Mouse (Mus musculus) right cerebral cortex, postnatal 10 days (tissue): ENCODE data around the gene Tmem218.

Source experiments
- DNase-seq, 2 experiments: peaks; one replicate each; pipeline ENCODE4 v3.0.0; 2021; ENCODE audit warnings: low spot score in 2 of 2

Gene Tmem218

DNA sequence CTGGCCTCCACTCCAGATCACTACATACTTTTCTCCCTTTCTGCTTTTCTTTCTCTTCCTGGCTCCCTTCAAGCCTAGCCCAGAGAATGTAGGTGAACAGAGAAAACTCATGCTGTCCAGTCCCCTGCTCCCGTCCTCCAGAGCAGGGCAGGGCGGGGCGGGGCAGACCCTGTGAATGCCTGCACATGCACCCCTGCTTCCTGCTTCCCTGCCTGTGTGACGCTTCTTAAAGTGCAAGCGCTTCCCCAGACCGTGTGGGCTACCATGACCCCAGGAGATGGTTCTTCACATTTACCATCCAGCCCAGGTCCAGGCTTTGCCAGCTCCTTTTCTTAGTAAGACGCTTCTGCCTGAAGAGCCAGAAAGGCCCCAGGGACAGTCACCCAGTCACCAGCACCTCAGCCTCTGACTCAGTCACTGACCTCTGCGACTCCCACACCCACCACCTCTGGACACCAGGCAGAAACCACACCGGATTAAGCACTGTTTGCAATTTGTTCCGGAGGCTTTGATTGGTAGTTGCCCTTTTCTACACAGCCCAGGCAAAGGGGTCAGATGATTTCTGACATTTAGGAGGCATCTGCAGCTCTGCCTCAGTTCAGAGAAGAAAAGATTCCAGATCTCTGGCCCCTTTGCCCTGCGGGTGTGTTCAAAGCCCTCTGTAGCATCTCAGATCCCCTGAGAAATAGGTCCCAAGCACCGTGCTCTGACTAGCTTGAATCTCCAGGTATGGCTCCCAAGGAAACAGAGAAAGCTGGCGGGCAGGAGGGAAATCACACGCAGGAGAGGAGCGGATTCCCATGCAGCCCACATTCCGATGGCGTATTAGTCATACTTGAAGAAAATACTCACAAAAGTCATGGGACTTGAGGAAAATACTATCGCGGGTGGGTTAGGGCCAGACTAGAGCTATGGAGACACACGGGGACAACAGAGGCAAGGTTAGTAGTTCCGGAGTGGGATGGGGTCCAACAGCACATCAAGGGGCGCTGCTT, 24.5 kb downstream of the Tmem218 start:
- no peak for DNase-seq

DNA sequence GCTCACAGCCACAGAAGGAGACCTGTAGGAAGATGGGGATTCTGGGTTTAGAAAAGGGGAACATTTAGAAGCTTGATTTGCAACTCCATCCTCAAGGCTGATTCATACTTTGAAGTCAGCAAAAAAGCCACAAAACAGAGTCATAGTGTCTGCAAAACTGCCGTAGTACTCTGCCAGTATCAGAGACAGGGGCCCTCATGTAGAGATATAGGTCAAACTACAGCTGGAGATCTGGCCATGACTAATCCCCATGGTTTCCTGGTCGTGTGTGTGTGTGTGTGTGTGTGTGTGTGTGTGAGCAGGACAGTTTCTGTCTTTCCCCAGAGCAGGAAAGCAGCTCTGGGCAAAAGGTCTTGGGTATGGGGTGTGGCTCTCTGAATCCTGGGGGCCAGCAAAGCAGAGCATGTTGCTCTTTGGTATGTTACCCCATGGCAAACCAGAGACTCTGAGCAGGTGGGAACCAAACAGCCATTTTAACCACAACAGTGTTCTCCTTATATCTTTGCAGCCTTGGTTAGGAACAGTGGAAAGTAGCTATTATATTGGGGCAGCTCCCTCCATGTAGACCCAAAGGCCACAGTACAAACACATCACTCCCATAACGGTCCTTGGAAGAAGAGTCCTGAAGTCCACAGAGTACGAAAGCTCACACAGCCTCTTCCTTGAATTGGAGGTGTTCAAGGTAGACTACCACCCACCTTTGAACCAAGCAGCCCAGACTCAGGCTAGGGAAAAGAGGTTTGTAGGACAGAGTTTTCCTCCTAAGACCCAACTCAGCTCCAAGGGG, 28.1 kb downstream of the Tmem218 start:
- DNase-seq: no peak

DNA sequence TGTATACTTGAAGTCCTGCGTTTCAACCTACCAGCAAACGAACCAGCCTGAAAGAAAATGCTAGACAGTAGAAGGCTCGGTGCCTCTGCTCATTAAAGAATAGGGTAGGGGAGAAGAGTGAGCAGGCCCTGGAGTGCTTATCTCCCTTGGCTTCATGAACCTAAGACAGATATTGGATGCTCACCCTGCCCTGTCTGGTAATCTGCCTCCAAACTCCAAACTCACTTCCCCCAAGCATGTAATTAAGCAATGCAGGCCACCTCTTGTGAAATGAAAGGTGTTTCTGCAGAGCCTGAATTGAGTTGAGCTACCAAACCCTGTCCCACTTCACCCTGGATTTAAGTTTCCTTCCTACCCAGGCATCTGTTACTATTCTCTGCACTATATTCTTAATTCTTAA, 34.7 kb downstream of the Tmem218 start:
- no peak for DNase-seq

DNA sequence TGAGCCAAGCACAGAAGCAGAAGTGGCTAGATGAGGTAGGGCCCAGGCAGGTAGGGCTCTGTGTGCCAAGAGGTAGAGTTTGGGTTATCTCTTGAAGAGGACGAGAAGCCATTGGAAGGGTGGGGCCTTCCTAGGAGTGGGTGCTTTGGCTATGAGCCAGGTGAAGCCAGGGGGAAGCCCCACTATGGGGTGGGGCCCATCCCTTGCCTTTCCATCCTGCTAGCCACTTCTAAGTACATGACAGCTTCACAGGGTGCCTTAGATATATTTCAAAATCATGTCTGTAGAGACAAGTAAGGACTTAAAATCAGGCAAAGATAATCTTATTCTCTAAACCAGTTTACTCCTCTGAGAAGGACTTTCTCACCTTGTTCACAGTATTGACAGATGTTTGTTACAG, 36.6 kb downstream of the Tmem218 start:
- DNase-seq: peak in 1 of 2 experiments; percentile 21

DNA sequence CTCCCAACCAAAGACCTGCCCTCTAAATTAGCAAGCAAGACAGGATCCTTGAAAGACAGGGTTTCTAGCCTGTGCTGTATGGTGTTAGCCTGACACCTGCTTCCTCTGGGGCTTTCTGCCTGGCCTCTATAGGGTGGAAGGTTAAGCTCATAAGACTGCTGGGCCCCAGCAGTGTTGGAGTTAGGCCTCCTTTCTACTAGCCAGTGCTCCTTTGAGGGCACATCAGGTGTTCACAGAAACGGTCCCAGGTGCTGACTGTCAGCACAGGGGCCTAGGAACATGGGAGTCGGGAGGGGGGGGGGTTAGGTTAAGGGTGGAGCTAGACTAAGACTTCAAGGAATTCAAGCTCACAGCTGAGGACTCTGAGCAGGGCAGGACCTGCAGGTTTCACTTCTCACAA, 37.4 kb downstream of the Tmem218 start:
- no peak for DNase-seq

DNA sequence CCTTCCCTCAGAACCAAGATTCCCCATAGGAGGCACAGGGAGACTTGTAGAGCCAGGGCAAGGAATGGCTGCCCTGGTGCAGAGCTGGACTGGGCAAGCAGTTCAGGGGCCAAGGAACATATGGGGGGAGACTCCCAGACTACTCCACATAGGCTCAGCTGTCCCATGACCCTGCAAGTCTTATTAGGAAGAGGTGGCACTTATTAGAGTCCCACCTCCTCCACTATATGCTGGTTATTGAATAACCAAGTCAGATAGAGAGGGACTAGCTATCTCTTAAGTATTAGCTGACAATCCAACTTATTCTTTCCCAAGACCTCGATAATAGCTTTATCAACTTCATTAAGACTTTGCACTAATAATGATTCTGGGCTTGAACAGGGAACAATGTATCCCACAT, 37.8 kb downstream of the Tmem218 start:
- peak in 1 of 2 experiments; percentile 12 for DNase-seq

DNA sequence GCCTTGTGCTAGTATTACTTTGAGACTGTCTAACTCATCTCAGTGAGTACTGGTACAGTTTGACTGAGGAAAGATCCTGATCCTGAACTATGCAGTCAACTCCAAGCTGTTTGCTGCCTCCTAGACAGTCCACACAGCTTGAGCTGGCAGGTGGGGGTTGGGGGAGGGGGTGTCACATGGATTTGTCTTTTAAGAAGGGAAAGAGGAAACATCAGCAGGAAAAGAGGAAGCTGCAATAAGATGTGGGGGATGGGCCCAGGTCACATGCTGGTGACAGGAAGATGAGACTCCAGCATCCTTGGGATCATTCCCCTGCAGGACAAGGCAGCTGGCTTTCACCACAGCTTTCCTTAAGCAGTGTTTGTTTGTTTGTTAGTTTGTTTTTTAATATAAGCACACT, 39.4 kb downstream of the Tmem218 start:
- peak; percentile 70 to 73 for DNase-seq

DNA sequence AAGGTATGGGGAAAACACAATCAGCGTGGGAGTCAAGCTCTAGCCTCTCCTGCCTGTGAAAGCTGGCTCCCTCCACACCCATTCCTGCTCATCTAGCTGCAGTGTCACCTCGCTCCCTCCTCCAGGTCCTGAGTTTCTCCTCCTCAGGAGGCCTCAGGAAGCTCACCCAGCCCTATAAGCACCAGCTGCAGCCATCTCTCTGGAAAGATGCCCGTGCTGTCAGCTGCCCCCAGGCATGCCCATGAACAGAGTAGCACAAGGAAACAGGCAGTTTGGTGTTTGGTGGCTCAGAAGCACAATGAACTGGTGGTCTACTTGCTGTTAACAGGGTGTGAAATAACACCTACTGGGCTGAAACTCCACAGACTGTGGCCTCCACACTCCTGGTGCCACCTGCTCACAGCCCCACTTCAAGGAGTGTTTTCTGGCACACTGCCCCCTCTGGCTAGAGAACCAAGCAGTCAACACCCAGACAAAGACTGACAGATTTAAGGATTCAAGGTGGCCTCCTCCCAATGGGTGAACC, 40.4 kb downstream of the Tmem218 start:
- DNase-seq: no peak

DNA sequence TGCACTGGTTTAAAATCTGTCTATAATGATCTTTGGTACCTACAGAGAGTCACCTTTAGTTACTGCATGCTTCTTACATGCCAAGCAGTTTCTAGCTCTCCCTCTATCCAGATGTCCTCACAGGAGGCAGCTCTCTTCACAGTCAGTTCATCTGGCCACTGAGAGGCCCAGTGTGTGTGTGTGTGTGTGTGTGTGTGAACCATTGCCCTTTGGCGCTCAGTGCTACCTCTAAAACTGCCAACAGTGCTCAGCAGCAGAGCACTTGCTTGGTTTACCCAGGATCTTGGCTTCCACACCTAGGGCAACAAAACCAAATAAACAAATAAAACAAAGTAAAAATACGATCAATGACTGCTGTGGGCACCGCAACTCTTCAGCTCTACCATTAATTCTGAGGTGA, 42.0 kb downstream of the Tmem218 start:
- no peak for DNase-seq

DNA sequence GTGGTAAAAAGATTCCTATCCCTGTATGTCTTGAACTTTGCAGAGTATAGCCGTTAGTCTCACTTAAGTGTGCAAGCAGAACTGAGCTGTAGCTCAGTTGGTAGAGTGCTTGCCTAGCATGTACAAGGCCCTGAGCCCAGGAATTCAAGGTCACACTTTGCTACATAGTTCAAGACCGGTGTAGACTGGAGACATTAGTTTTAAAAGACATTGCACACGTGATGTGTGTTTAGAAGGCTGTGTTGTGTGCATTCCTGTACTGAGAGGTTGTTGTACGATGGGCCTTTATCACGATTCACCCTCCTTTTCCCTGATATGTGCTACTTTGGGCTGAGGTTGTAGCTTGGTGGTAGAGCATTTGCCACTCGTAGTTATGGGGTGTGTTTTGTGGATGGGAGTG, 42.6 kb downstream of the Tmem218 start:
- DNase-seq: no peak

DNA sequence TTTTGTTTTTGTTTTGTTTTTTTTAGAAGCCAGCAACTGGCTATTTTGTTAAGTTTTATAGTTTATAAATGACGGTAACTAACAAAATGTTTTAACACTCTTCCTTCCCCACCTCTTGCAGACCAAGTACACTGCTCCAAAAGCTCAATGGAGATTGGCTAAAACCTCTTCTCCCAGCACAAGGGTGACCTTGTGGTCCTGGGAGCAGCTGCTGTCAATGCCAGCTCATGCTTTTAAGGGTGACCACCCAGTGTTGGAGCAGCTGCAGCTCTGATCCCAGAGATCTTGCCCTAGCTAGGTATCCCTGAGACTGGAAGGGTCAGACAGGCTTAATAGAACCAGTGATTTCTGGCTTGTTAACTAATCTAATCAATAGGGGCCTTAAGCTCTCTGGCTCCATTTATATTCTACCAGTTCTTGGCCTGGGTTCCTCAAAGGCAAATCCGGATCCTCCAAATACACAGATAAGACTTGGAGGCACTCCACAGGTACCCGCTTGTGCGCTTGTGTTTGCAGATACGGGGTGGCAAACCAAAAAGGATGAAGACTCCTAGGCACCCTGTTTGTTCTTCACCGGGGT, 46.6 kb downstream of the Tmem218 start:
- DNase-seq: no peak

DNA sequence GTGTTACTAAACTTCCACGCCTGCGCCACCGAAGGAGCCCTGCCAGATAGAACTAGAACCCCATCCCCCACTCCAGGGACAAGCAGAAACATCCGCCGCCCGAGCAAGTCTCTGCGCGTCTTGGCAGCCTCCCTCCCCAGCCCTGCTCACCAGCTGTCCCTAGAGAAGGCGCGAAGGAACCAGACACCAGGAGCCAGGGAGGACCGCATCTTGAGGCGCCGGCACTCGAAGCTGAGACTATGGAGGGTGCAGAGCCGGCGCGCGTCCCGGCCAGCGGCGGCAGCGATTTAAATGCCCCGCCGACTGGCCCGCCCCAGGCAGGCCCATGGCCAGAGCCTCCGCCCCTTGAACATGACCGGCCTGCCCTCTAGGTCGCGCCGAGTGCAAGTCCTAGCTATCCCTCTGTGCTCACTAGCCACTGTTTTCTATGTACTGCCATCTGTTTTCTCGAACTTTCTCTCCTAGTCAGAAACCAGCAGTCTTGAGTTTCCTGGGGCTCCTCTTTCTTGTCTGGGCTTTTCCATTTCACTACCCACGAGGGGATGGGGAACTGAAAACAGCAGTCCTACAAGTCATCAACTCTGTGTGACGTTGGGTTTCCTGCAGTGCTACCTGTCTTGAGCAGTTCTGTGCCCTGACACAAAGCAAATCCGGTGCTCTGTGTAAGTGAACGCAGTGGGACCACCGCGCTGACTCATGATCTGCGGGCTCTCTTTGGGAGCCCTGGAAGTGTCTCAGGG, 47.3 kb downstream of the Tmem218 start, which contains the start of gene Slc37a2:
TSS of gene Slc37a2 (minus strand) at position 590 of the 740 bp plus-strand sequence.
- peak; percentile 88 to 92 for DNase-seq

DNA sequence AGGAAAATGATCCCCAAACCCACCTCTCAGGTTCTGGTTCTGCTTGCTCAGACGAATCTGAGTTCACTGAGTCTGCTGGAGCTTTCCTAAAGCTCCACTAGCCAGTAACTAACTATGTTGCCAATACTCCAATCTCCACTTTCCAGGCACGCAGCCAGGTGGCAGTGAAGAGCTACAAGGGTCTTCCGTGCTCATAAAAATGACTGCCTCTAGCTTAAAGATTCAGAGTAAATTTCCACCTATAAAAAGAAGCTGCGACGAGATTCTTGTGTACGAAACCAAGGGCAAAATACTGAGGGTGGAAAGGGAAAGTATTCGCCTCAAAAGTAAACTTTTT, 47.8 kb downstream of the Tmem218 start:
- DNase-seq: peak; percentile 76 to 83

DNA sequence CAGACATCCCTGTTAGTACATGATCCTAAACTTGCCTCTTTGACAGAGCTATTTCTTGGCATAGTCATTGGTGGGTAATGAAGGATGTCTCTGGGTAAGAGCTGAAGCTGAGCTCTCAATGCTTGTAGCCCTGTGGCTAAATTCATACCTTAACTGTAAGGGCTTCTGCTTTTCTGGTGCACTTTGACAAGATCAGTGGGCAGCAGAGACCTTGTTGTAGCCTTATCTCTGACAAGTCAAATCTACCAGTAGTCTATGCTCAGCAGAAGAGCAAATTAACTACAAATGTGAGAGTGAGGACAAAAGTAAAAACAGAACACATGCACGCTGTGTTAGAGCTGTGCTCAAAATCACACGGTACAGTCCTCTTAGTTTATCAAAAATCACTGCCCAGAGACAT, 58.6 kb downstream of the Tmem218 start:
- DNase-seq: no peak
